Mouse (Mus musculus) stomach, postnatal 0 days (tissue): ENCODE measurements around the gene Poc5.

Source experiments
- CTCF ChIP-seq: IDR thresholded peaks from 2 replicates; pipeline ENCODE4 v1.5.1; 2016; ENCODE audit warnings: antibody characterized with exemption, low read depth, mild to moderate bottlenecking, moderate library complexity
- EP300 ChIP-seq: optimal IDR thresholded peaks from 2 replicates; pipeline ENCODE3; 2016; ENCODE audit warnings: antibody characterized with exemption

DNA sequence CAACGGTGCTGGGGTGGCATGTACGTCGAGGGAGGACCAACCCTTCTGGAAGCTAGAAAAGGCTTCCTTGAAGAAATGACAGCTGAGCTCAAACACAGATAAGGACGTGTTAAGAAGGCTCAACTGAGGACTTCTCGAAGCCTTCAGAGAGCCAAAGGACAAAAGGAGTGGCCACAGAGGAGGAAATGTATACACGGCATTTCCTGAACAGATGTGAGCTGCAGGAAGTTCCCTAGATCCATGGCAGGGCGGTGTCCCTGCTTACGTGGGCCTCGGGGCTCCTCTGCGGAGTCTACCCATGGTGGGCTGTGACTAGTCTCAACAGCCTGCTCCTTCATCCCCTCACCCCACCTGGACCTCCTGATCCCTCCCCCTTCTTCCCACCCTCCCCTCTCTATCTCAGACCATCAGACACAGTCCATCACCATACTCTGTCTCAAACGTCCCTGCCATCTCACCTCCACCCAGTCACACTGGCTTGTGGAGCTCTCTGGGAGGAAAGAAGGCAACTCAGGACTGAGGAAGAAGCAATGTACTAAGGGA, 45.6 kb downstream of the Poc5 start:
- no peak for TF ChIP-seq CTCF
- TF ChIP-seq EP300: no peak
